Mouse (Mus musculus): ENCODE measurements at regions not wholly inside any gene's neighbourhood (a gene's known extent, or its start where the extent isn't known, plus 50 kb on each side); places are given as distances from the start of the nearest gene placed in this dataset.
"Not testable (repeated sequence)": the region's sequence is repeated elsewhere in the genome, so short reads cannot be mapped to it uniquely, and the experiment has no call there.

DNA sequence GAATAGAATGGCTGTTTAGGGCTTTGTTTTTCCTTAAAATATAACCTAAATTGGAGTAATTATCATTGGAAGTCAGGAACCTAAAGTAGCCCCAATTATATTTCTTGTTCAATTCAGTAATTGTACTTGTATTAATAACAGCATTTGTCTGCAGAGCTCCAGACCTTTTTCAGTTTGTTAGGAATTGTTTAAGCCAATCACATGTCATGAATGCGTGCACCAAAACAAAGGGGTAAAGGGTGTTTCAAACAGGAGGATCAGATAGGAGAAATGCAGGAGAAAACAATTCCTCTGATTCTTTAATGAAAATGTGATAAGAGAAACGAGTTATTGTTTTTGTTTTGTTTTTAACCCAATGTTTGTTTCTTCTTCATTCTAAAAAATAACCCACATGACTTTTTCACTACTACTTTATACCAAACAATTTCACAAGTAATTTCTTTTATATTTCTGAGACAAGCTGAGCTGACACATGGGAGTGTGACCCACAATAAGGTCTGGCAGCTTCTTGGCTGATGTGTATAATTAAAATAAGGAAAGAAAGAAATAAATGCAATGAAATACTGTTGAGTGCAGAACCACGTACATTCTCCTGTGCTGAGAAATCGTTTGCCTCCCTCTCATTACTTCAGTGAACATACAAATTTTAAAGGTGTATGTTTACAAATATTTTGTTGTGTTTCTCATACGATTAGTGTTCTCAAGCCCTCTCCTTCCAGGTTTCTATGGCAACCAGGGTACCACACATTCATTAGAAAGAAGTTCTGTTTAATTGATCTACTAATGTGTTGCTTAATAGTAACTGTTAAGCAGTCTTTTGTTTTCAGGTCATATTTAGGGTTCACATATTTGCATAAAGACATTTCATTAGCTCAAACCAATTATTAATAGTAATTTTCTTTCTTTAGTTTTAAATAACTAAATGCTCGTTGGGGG lies 397.7 kb downstream of the Isl1 start:
- no peak for DNase-seq (ENCODE audit: low spot score)

DNA sequence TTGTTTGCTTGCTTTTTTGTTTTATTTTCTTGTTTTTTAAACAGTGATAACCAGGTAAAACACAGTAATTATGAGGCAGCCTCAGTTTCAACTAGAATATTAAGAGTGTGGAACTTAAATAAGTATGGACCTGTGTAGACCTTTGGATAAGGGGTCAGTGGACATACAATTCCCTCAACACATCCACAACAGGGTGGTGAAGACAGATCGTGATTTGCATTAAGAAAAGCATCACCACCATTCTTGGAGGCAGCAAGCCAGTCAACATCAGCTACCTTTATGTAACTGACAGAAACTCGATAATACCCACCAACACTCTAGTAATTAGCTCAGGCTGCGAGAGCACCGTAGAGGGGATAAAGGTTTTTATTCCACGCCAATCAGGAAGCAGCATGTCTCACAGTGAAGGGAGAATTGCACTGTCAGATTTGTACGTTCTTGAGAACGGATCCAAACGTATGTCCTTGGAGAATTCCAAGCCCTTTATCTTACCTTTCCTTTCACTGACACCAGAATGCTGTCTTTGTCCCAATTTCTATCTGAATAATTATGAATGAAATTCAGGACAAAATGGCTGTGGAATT lies 398.5 kb downstream of the Isl1 start:
- no peak for DNase-seq (ENCODE audit: low spot score)

DNA sequence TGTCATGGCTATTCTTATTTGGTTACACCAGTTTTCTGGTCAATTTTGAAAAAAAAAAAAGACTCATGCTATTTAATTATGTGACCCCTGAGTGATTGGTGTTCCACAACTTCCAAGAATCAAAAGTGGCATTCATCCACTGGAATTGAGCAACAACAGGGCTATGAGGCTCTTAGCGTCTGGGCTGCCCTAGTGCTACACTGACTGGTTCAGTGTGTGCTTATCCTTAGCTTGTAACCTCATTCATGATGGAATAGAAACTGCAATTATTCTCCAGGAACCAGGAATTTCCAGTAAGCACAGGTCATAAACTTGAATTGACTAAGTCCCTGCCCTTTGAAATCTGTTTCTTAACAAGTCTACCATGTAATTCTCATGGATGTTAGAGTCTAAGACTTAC lies 428.9 kb downstream of the Isl1 start:
- DNase-seq (ENCODE audit: low spot score): no peak

DNA sequence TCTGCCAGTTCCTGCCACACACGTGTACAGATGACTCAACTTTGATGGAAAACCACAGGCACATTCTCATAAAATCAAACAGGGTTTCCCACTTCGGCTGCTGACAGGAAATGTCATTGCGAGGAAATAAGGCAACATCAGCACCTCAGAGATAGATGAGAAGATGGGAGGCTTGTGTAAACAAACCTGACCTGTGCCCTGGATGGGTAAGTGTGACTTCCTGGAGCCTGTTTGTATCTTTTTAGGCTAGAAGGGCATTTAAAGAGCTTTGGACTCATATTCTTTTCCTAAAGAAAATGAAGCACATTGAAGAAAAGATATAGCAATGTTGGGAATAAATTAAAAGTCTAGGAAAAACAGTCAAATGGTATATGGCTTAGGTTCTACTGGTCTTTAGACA lies 449.0 kb downstream of the Isl1 start:
- no peak for DNase-seq (ENCODE audit: low spot score)

DNA sequence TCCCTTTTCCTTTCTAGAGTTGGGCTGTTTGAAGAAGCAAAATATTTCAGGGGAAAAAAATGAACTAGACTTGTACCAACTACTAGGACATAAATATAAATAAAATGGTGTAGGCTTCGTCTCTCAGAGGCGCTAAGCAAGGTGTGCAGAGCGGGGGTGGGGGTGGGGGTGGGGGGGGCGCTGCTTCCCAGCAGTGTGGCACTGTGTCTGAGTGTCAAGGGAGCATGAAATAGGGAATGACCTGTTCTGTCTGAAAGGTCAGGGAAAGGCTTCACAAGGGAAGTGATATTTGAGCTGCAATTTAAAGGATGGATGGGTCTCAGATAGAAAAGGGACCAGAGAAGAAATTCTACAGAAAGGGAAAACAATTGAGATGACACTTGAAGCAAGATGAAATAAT lies 452.9 kb downstream of the Isl1 start:
- no peak for DNase-seq (ENCODE audit: low spot score)

DNA sequence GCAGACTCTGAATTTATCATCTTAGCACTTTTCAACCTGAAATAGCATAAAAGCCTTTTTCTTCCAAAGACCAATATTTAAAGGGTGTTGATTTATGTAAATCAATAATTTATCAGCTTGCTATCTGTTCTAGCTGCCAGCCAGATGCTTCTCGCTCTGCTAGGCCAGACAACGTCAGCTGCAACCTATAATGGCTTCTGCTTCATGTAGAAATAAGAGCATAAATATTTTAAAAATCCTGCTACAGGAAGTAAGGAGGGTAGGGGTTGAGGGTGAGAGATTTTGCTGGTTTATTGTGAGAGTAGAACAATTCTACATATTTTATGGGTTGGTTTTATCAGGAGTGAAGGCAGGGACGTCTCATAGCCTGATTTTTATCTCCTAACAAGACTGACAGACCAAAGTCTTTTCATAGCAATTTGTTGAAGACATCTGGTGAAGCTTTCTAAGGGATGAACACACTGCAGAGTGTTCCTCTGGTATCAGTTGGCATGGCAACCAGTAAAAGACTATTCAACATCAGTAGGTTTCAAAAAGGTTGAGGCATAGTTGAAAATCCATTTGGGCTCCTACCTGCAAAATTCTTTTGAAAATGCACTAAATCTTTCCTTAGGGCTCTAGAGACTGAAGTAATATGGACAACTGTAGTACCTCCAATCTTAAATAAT lies 456.7 kb downstream of the Isl1 start:
- no peak for DNase-seq (ENCODE audit: low spot score)

DNA sequence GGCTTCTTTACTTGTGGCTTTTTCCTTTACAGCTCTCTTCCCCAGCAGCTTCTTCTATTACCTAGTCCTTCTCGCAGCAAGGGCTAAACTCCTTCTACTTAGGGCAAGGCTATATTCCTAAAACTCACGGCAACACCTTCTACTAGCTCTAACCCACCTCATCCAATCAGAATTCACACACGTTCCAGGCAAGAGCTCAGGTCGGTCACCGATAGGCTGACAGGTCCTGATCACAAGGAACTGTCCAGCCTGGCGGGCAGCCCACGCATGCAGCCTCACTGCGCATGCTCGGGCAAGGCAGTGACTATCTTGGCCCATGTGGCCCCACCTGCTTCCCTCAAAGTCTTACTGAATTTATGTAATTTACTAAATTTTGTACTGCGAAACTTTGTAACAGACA lies 466.4 kb downstream of the Isl1 start:
- no peak for DNase-seq (ENCODE audit: low spot score)

DNA sequence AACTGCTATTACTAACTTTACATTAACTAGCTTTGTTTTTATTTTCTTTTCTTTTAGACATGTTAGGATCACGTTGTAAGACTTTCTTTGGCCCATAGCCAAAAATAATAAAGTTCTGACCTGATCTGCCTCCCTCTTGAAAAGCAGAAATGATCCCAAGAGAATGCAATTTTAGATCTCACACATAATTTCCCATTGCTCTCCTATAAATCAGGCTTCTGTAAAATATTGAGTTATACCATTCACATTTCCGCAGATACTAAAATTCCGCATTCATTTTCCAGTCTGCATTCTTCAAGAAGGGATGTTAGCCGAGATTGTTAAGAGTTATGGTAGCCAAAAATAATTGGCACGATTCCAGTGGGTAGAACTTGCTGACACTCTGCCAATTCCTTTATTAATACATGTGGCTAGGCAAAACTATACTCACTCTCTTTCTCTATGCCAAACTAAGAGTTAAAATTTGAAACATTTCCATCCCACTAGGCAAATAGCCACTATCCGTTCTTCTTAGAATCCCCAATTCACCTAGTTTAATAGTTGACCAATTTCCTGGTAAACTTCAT lies 473.2 kb downstream of the Isl1 start:
- no peak for DNase-seq (ENCODE audit: low spot score)

DNA sequence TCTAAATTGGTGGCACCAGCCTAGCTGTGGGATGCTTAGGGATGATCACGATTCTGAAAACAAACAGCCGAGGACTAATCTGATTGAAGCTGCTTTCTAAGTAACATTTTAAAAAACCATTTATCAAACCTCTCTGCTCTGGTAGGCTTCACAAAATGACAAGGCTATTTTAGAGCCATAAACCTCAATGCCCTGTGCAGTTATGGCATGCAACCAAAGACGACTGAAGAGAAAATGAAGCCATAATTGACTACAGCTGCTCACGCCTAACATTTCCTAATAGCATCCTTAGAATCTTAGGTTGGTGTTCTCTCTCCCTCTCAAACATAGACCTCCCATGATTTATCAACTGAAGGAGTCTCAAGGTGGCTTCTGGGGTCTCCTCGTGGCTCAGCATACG lies 484.3 kb downstream of the Isl1 start:
- no peak for DNase-seq (ENCODE audit: low spot score)

DNA sequence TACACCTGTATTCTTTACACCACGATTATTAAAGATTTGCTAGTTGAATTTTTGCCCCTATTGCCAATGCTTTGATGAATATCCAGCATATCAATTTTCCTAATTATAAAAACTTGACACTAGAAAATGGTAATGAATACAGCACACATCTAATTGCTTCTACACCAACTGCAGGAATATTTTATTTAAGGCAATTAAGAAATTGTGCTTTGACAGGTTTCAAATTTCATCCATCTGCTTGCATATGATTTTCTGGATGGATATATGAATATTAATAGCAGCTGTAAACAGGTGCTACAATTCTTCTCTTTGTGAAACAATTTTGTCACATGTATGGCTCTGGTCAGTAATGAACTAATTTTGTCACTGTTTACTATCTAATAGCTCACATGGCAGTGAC lies 487.0 kb downstream of the Isl1 start:
- DNase-seq (ENCODE audit: low spot score): no peak

DNA sequence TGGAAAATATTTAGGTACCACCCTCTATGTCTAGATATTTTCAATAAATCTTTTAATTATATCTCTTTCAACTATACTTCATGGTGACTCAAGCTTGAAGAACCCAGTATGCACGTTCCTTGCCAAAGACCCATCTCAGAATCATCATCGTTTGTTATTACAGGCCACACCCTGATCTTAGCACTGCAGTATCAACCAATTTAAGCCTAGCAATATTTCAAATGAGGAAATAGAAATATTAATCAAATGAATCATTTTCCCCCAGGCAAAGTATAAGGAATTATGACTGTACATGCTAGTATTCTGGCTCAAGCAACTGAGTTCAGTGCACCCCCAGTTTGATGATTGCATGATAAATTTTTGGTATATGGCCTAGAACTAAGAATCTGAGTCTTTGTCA lies 495.3 kb downstream of the Isl1 start:
- DNase-seq (ENCODE audit: low spot score): no peak

DNA sequence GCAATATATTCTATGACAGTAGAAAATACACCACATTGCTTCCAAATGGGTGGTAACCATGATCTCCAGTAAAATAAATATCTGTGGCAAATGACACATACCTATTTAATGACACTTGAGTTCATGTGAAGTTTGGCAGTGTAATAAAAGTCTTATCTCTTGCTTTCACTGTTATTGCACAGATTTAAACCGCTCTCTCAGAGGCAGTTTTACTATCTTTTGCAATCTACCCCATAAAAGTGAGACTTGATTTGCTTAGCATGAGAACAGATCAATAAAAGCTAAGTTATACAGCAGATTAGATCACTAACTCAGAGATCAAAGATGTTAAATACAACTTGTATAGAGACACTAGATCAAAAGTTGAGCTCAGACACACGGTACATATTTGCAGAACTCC lies 510.2 kb downstream of the Isl1 start:
- no peak for DNase-seq (ENCODE audit: low spot score)

DNA sequence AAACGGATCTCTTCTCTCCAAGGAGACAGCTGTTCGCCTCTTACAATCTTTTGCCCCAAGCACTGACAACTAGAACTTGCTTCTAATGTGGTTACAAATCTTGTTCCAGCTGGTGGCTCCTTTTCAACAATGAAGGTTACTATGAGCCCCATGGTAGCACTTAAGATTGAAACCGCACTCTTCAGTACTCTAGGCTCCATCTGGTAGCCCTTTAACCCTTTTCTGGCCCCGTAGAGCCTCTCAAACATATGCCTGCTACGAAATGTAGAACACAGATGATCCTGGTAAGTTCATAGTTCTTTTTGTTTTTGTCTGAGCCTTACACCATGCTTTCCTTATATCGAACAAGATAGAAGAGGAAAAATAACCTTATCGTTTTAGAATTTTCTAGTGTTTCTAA lies 558.2 kb downstream of the Isl1 start:
- no peak for DNase-seq (ENCODE audit: low spot score)

DNA sequence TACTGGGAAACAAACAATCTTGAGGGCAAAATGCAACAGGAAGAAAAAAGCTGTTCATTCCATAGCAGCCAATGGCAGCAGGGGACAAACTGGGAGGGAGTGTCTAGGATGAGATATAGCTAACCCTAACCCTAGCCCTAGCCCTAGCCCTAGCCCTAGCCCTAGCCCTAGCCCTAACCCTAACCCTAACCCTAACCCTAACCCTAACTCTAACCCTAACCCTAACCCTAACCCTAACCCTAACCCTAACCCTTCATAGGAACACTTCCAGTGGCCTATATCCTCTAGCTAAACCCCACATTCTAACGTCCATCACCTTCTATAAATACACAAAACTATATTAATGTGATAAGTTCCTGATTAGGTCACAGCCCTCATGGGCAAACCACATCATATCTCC lies 567.4 kb downstream of the Isl1 start:
- not testable (repeated sequence) for DNase-seq (ENCODE audit: low spot score)

DNA sequence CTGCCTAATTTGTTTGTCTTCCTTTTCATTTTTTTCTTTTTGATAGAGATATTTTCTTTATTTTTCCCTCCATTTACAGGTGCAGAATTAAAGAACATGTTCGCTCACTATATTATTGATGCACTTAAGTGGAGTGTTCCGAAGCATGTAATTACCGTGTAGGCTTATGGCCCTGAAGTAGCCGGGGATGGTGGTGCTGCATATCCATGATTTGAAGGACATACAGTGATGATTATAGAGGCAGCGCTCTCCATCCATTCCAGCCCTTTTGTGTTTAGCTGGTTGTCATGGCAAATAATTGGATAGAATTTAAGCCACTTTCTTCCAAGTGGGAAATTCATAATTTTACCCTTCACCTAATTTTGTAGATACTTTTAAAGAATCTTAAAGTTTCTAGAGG lies 581.5 kb downstream of the Isl1 start:
- DNase-seq (ENCODE audit: low spot score): no peak

DNA sequence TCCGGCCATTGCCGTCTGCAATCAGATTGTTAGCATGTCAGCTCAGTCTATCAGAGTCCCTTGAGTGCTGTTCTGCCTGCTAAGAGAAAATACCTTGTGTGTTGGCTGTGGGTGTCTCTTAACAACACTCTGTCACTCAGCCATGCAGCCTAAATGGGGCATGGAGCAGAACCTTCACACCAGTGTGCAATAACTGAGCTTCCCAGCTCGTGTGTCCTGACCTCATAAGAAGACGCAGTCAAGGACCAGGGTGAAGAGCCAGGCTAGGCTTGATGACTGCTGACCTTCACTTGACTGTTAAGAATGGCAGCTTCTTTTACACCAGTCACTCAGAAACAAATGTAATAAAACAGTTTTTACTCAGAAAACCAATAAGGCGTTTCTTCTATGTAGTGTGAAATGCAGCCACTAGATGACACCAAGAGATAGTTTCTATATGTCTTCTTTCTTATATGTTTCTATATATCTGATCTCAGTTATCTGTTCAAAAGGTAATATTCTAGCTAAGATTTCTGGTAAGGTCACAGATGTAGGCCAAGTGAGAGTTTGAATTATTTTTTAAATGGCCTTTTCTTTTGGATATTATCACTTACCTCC lies 584.0 kb downstream of the Isl1 start:
- no peak for DNase-seq (ENCODE audit: low spot score)

DNA sequence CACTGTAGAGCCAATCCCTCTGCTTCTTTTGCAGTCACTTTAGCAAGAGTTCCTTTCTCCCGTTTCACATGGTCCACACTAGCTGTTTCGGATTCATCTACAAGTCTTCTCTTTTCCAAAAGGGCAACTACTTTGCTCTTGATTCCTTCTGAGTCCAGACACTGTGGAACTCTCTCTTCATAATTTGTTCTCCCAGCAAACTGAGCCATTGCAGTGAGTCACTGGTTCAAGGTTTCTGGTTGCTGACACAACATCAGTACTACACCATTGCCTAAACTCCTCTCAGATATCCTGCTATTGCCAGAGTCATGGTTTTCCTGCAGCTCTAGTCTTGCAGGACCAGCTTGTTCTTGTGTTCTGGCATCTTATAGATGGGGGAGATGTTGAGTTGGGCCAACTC lies 590.2 kb downstream of the Isl1 start:
- no peak for DNase-seq (ENCODE audit: low spot score)

DNA sequence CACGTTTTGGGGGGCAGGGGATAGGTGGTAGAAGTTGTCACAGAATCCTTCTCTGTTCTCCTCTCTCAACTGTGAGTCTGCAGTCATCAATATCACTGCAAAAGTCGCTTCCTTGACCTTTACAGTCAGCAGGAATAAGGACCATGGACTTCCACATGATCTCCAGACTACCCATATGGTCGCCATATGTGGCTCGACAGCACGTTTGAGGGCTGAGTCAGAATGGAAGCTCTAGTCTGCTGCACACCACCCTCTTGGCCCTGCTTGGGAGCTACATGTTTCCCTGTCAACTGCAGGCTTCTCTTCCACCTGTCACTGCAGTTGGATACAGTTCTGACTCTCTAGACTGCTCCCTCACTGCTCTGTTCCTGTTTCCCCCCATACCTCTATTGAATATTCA lies 590.6 kb downstream of the Isl1 start:
- DNase-seq (ENCODE audit: low spot score): no peak

DNA sequence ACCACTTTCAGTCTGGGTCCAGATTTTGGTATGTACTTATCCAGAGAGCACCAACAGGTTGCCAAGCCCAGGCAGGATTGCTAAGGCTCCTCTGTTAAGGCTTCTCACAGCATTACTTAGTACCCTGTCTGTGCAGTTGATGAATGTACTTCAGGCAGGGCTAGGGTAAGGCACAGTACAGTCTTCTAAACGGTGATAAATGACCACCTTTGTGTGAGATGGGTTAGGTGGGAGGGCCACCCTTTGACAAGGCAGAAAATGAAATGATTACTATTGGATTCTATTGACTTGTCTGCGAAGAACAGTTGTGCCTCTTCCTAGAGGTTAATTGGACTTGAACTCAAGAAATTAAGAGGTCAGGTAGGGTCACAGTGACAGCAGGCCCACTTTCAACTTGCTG lies 594.4 kb upstream of the Itga1 start:
- no peak for DNase-seq (ENCODE audit: low spot score)

DNA sequence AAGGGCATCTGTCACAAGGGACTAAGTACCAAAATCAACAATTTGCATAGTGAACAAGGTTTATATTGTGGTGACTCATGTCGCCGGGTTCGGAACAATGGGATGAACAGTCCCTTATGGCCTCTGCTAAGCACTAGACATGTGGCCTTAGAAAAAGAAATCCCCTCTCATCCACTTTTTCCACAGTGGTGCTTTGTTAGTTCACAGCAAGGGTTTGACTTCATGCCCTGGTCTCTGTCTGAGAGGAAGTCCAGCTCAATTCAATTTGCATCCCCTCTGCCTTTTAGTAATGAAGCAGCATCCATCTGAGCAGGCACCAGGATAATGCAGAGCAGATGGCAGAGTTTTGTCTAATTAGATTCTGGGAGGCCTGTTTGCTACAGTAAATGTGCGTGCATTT lies 585.7 kb upstream of the Itga1 start:
- DNase-seq (ENCODE audit: low spot score): no peak

DNA sequence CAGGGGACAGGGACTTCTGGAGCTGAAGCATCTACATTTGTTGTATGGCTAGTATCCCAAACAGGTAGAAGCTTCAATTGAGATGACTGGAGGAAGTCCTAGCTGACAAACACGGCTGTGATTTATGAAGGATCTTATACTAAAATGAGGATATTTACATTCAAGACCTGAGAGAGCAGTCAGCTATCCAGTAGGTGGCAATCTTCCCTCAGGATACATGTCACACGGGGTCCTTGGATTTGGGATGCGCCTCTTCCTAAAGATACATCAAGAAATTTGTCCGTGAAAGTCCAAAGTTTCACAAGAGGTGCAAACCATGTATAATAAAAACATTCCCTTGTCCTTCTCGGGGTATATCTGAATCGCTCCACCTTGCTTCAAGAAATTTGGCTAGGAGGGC lies 577.8 kb upstream of the Itga1 start:
- DNase-seq (ENCODE audit: low spot score): no peak

DNA sequence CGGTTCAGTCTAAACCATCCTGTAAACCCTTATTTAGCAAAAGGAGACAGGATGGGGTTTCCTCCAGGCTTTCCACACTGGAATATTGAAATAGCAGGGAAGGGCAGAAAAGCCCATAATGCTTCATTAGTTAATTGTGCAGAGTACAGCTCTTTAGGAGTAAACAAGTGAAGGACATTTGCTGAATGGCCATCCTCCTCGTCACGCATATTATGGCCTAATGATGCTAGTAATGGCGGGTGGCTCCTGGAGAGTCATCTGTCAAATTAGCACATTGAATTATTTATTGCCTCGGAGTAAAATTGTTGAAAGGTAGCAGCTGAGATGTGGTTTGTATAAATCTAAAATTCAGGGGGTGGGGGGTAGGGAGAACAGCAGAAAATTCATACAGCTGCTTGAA lies 575.1 kb upstream of the Itga1 start:
- no peak for DNase-seq (ENCODE audit: low spot score)

DNA sequence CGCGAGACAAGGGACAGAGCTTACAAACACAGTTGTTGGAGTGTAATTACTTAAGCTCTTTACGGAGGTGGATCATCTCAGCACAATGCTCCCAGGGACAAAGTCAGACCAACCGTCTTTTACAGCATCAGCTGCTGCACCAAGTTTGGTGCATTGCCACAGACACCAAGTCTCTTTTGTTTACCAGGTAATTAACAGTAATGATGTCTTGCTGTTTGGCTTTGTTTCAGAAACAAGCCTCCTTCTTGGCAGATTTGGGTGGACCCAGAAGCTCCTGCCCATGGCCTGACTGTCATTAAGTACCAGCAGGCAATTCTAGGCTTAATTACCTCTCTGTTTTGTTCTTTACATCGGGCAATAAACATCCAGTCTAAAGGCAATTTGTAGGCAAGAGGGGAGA lies 572.0 kb upstream of the Itga1 start:
- no peak for DNase-seq (ENCODE audit: low spot score)

Measured in ovary, adult 18-20 months (tissue).